Mouse (Mus musculus): Measurements from ENCODE around the gene Fam151b.

Gene Fam151b

DNA sequence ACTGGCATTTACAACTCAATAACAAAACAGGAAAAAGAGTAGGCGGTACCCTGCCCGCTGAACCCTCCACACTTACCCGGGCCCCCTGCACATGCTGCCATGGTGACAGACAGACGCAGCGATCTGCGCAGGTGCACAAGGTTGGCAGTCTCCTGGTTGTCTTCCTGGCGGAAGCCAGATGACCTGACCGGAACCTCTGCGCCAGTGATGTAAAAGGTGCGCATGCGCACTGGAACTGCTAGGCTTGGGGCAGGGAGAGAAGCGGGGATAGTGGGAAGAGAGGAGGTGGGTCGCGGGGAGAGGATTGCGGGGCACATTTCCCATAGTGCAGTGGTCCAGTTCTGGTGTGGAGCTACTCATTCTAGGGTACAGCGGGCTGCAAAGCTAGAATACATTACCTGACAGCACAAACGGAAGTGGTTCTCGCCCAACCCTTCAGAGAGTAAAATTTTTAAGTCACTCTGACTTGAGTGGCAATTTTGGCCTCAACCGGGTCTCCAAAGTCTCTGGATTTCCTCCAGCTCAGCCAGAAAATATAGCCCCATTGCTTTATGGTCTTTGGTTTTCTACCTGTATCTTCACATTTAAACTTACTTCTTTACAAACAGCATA is at the start of gene Fam151b:
Gene Fam151b, minus strand, starts transcription at position 164 of the 612 bp plus-strand sequence.
- peak; percentile 95 for DNase-seq (ENCODE audit: low spot score)

DNA sequence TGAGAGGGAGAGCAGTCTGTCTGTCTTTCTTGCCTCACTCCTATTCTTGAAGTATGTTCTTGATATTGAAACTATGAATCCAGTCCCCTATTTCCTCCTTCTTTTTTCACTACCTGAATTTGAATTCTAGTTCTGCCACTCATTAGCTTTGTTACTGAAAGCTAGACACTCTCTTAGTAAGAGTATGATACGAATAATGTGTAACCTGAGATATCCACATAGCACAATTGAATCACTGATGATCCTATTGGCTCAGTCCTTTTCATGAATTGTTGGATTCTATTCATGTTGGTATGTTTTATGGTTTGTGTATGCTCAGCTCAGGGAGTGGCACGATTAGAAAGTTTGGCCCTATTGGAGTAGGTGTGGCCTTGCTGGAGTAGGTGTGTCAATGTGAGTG is 48.4 kb upstream of the Fam151b start:
- DNase-seq (ENCODE audit: low spot score): no peak

GRCm38 (mm10) chr13:92531237-92531636 is 47.4 kb upstream of the Fam151b start:
- no peak for DNase-seq (ENCODE audit: low spot score)

GRCm38 (mm10) chr13:92530721-92531211 is 47.0 kb upstream of the Fam151b start, which contains the start of gene Zfyve16:
Zfyve16 (minus strand) TSS chr13:92530868.
- DNase-seq (ENCODE audit: low spot score): peak; percentile 95

DNA sequence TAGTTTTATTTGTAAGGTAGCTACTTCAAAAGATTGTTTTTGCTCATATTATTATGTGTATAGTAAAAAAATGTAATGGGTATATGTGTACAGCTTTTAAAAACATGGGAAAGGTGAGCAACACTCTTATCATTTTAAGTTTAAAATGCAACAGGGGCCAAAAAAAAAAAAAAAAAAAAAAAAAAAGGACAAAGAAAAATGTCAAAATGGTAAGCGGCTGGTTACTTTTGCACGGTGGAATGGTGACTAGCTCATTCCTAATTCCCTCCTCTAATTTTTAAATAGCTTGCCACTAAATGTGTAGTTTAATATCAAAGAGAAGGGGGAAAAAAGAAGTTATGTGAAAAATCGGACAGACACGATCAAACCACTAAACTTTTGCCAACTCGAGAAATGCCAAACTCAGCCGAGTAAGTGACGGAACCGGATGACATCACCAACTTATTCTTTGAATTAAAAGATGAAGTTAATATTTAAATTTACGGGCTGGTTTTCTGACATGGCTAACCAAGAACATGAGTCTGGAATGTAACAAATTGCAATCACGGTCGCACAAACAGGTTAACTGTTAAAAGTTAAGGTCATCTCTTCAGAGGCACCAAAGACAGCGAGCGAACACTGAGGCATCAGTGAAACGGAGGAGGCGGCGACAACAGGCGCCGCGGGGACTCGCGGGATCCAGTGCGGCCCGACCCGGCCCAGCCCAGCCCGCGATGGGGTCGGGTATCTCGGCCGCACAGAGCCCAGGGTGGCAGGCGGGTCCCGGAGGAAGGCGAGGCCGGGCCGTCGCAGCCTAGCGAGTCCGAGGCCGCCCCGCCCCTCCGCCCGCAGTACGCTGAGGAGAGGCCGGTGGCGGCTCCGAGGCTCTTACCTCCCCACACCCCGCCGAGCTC is 46.3 kb upstream of the Fam151b start:
- peak; percentile 14 for DNase-seq (ENCODE audit: low spot score)

GRCm38 (mm10) chr13:92523178-92523813 is 39.5 kb upstream of the Fam151b start:
- DNase-seq (ENCODE audit: low spot score): no peak

DNA sequence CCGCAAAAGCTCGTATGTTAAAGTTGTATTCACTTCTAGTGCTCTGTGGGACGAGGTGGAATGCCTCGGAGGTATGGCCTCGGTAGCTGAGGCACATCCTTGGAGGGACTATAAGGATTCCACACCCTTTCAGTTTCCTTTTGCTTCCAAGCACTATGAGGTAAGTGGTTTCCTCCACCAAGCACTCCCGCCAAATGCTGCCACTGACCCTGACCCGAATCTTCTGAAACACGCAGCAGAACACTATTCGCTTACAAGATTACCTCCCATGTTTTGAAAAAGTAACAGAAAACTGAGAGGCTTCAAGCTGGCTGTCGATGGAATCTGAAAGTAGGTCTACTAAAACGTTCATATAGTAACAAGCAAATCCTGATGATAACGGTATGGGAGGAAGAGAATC is 21.1 kb upstream of the Fam151b start:
- no peak for DNase-seq (ENCODE audit: low spot score)

- DNase-seq (ENCODE audit: low spot score): no peak
Measured at GRCm38 (mm10) chr13:92491923-92492322, 8.1 kb upstream of the Fam151b start.

DNA sequence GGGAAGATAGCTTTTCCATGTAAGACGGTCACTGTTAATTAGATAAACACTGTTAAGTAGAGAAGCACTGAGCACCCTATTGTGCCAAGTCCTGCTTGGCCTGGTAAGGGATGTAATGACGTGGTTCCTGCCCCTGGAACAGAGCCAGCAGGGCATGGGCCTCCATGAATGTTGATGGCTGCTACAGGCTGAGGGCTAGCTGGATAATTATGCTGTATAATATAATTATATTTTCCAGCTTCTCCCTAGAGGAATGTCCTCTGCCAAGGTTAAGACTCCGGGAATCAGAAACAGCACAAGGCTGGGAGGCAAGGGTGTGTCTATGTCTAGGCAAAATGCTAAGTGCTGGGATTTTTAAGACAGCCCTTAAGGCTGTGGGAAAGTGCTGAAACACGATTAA is 7.0 kb upstream of the Fam151b start:
- DNase-seq (ENCODE audit: low spot score): no peak

DNA sequence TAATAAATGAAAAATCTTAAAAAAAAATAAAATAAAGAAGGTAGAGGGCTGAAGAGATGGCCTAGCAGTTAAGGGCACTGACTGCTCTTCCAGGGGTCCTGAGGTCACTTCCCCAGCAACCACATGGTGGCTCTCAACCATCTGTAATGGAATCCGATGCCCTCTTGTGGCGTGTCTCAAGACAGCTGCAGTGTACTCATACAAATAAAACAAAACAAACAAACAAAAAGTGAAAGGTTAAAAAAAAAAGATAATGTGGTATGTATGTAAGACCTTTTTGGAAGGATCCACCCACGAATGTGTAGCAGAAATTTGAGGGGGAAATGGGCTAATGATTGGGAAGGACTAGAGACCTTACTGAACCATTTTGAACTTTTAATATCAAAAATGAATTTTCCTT is 467 bp downstream of the Fam151b start:
- peak; percentile 43 for DNase-seq (ENCODE audit: low spot score)

GRCm38 (mm10) chr13:92470151-92470550 is 13.7 kb downstream of the Fam151b start:
- DNase-seq (ENCODE audit: low spot score): no peak

DNA sequence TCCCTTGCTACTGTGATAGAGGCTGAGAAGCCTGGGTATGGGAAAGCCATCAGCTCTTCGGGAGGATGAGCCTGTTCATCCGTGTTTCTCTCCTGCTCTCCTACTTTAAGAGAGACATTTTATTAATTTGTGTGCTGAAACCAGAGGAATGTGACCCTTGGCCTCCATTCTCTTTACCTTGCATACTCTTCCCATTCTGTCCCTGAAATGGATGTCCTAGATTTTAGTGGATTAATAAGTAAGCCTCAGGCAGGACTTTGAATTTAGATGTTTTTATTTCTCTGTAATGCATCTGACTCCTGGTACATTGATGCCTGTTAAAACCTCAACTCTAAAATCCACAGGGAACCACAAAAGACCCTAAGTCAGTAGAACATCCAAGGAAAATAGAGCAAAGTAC is 14.4 kb downstream of the Fam151b start:
- DNase-seq (ENCODE audit: low spot score): no peak

GRCm38 (mm10) chr13:92467891-92468290 is 15.9 kb downstream of the Fam151b start:
- DNase-seq (ENCODE audit: low spot score): no peak

DNA sequence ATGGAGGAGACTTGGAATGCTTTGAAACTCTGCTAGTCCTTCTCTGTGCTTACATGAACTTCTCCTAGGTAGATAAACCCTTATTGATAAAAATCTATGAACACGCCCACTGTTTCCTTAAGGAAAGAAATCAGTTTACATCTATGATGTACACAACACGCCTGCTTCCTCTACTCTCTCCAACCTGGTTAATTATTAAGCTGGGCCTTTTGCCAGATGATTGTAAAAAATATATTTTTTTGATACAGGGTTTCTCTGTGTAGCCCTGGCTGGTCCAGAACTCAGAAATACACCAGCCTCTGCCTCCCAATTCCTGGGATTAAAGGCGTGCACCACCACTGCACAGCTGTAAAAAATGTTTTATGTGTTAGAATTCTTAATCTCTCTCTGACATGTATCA is 19.1 kb downstream of the Fam151b start:
- DNase-seq (ENCODE audit: low spot score): no peak

DNA sequence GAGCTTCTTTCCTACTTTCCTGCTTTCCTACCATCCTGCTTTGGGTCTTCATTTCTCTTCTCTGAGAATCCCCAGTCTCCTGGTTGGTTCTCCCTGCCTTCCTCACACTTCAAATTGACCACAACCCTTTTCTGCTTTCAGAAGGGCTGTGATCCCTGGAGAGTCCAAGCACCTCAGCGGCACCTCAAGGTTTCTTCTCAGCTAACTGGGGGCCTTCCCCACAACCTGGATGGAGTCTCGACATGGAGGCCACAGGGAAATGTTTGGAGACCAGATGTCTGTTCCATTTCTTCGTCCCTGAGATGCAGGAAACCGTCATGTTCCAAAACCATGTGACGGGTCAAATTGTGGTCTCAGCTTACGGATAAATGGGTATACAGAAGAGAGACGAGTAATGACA is 36.9 kb downstream of the Fam151b start:
- no peak for DNase-seq (ENCODE audit: low spot score)

DNA sequence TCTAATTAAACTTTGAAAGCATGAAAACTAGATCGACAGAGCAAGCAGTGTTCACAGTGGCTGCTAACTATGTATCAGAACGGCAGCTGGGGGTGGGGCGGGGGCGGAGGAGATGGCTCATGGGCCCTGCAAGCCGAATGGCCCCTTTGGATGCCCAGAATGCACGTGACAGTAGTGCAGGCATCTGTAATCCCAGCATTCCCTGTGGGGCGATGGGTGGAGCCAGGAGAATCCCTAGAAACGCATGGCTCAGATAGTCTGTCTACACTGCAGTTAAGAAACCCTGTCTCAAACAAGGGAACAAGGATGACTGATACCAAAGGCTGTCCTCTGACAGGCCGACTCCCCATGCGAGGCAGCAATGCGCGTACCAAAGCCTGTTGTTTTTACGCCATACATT is 43.5 kb downstream of the Fam151b start:
- no peak for DNase-seq (ENCODE audit: low spot score)

- DNase-seq (ENCODE audit: low spot score): no peak
Measured at GRCm38 (mm10) chr13:92438656-92439055, 45.2 kb downstream of the Fam151b start.

- DNase-seq (ENCODE audit: low spot score): no peak
Measured at GRCm38 (mm10) chr13:92427351-92427855, 56.4 kb downstream of the Fam151b start.

DNA sequence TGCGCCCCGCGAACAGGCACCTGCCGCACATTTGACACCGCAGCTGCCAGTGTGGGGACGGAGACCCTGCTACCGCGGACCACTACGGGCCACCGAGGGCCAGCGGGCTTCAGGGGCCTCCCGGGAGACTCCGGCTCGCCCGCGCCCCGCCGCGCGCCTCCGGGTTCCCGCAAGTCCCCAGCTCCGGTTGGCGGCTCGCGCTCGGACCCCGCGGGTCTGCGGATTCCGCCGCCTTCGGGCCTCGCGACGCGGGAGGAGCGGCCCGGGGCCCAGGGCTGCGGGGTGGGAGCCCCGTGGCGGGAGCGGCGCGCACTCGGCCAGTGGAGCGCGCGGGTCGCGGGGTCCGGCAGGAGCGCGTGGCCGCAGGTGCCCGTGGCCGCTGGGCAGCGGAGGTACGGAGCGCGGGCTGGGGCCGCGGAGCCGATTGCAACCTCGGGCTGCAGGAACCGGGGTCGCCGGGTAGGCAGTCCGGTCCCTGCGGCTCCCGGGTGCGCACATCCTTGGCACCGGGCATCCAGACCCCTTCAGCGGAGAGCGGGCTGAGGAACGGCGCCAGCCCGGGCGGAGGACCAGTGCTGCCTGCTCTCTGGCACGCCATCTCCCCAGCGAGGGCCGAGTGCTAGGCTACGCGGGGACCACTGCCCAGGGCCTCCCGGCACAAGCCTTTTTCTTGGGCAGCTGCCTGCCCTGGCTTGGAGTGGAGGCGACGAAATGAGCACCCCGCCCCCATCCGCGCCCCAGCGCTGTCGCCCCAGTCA is 57.3 kb downstream of the Fam151b start:
- no peak for DNase-seq (ENCODE audit: low spot score)

DNA sequence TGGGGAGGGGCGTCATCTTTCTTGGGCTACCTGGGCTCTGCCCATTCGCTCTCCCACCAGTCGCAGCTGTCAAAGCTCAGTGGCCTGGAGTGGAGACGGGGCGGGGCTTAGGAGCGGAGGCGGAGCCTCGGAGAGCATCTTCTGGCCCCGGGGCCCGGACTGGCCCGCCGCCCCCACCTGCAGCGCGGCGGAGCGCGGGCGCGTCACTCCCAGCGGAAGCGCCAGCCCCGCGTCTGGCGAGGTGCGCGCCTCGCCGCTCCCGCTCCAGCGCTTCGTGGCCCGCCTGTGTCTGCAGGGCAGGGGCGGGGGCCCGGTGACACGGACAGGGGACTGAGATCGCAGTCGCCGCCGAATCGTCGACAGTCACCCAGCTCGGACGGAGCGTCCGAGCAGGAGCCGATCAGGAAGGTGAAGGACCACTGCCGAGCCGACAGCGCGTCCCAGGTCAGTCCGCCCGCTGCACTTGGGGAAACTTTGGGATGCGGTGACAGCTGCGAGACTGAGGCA is 58.0 kb downstream of the Fam151b start, which contains the start of gene Ankrd34b:
Gene Ankrd34b, plus strand, starts transcription at position 139 of the 507 bp plus-strand sequence.
- peak; percentile 12 for DNase-seq (ENCODE audit: low spot score)

DNA sequence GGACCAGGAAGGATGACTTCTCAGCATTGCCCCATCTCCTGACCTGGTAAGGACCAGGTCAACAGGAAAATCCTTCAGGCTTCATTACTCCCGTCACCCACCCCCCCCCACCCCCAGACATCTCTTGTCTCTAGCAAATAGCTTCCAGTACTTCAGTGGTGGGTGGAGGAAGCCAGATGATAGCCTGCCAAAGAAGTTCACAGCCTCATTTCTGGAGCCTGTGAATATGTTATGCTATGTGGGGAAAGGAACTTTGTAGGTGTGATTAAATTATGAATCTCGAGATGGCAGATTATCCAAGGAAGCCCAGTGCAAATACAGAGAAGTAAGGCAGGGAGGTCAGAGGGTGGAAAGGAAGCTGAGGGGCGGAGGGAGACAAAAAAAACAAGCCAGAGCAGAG is 60.1 kb downstream of the Fam151b start:
- no peak for DNase-seq (ENCODE audit: low spot score)

Measured in lung, postnatal 25 days (tissue).